20 mouse cellular contexts compared by ENCODE assay signal in the genomic region with DNA sequence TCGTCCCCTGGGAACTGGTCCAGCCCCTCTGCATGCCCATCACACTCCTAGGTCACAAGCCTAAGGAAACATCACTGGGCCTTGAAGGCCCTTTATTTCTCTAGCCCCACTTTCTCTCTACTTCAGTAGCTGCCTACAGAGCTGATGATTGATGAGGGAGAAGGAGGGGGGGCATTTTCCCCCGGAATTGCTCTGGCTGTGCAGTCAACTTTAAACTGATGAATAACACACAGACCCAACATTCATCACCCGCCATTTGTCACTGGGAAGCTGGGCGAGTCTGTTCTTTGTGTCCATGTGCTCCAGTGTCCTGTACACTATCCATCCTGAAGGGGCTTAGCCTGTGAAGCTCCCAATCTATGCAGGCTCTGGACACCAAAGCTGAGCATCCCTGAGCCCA.
A peak's percentile ranks its signal among the peaks of the same experiment; 100 is the strongest.
DNase-seq lines count a peak whose midpoint lies in the region; ATAC-seq and TF ChIP-seq lines count a peak whose summit lies in the region.
"Had no signal": no experiment of that assay in that cellular context is flagged by ENCODE, and none has a peak within 500 bp of the region (broad histone marks: within the 10 kb centered on the region; RNA-seq: fewer than 3 reads in every experiment).

No protein-coding gene starts in this region.

- WGBS in midbrain, postnatal 0 days: 48% methylated on average over 4 of the region's 4 CpGs
- WGBS in midbrain, embryonic 15.5 days: 64% methylated on average over 4 of the region's 4 CpGs
- WGBS in hindbrain, embryonic 10.5 days: 27% methylated on average over 4 of the region's 4 CpGs
- 21% methylated on average over 4 of the region's 4 CpGs for WGBS in hindbrain, postnatal 0 days

- peak; percentile 32 for DNase-seq in midbrain, postnatal 0 days (ENCODE audit: low spot score)
- peak; percentile 60 for DNase-seq in hindbrain, embryonic 10.5 days (ENCODE audit: low spot score)
- DNase-seq in hindbrain, postnatal 0 days (ENCODE audit: low spot score): peak; percentile 53
- DNase-seq in testis, postnatal 14 days (ENCODE audit: low spot score): no peak
- DNase-seq in natural killer cell, adult 2 months (ENCODE audit: low spot score in 2 of 2): no peak
- DNase-seq in frontal cortex, postnatal 36 days (ENCODE audit: low spot score in 2 of 2): no peak
- DNase-seq: adrenal gland, postnatal 36 days; cerebellum, adult 18-20 months; cerebellum, postnatal 25 days; gastrocnemius, postnatal 25 days; heart, postnatal 4 days; lung, adult 18-20 months; thymus, postnatal 36 days had no signal

- H3K4me2 ChIP-seq in midbrain, postnatal 0 days (ENCODE audit: low read depth, low read length, poor library complexity, severe bottlenecking): no peak overlapping the region
- no peak overlapping the region for H3K4me2 ChIP-seq in midbrain, embryonic 15.5 days
- no peak overlapping the region for H3K4me2 ChIP-seq in hindbrain, postnatal 0 days (ENCODE audit: low read depth, low read length)
- H3K4me2 ChIP-seq: embryonic facial prominence, embryonic 12.5 days; forebrain, embryonic 13.5 days; heart, embryonic 15.5 days; liver, embryonic 11.5 days had no signal

- no peak for TF ChIP-seq CTCF in midbrain, postnatal 0 days (IDR thresholded peaks at IDR 0.05)
- TF ChIP-seq CTCF in hindbrain, postnatal 0 days (IDR thresholded peaks at IDR 0.05; ENCODE audit: low read depth): no peak

- H3K27me3 ChIP-seq in midbrain, postnatal 0 days (ENCODE audit: insufficient read depth, low read length): no peaks in the 10 kb centered on the region
- H3K27me3 ChIP-seq in midbrain, embryonic 15.5 days (replicated peaks): no peaks in the 10 kb centered on the region
- peaks cover 3% of the 10 kb centered on the region; the same call in 1 of the 2 replicates for H3K27me3 ChIP-seq in hindbrain, embryonic 10.5 days (ENCODE audit: insufficient read depth, poor library complexity, severe bottlenecking)
- H3K27me3 ChIP-seq in hindbrain, postnatal 0 days (ENCODE audit: insufficient read depth, low read length): no peaks in the 10 kb centered on the region
- H3K27me3 ChIP-seq: embryonic facial prominence, embryonic 12.5 days; forebrain, embryonic 13.5 days; heart, embryonic 15.5 days had no signal

- H3K4me1 ChIP-seq in midbrain, postnatal 0 days (ENCODE audit: insufficient read depth, low read length): no peaks in the 10 kb centered on the region
- H3K4me1 ChIP-seq in midbrain, embryonic 15.5 days: no peaks in the 10 kb centered on the region
- peaks cover 30% of the 10 kb centered on the region for H3K4me1 ChIP-seq in hindbrain, embryonic 10.5 days (replicated peaks)
- H3K4me1 ChIP-seq in hindbrain, postnatal 0 days (ENCODE audit: insufficient read depth, low read length): no peaks in the 10 kb centered on the region
- H3K4me1 ChIP-seq: embryonic facial prominence, embryonic 12.5 days had no signal

- no peak overlapping the region for H3K9ac ChIP-seq in midbrain, postnatal 0 days (replicated peaks; ENCODE audit: low read length, poor library complexity, severe bottlenecking)
- no peak overlapping the region for H3K9ac ChIP-seq in midbrain, embryonic 15.5 days
- H3K9ac ChIP-seq in hindbrain, postnatal 0 days (replicated peaks; ENCODE audit: low read length): no peak overlapping the region
- H3K9ac ChIP-seq: embryonic facial prominence, embryonic 12.5 days; forebrain, embryonic 13.5 days; heart, embryonic 15.5 days had no signal

- H3K27ac ChIP-seq in midbrain, postnatal 0 days (ENCODE audit: low read depth, low read length): no peak overlapping the region
- H3K27ac ChIP-seq in midbrain, embryonic 15.5 days: no peak overlapping the region
- peak overlapping the region; percentile 73 for H3K27ac ChIP-seq in hindbrain, embryonic 10.5 days
- H3K27ac ChIP-seq in hindbrain, postnatal 0 days: peak overlapping the region; percentile 32; the same call in 1 of the 2 replicates
- H3K27ac ChIP-seq: embryonic facial prominence, embryonic 12.5 days; forebrain, embryonic 13.5 days; heart, embryonic 15.5 days had no signal

- no peaks in the 10 kb centered on the region for H3K36me3 ChIP-seq in midbrain, postnatal 0 days (ENCODE audit: insufficient read depth, low read length)
- H3K36me3 ChIP-seq in midbrain, embryonic 15.5 days (replicated peaks): no peaks in the 10 kb centered on the region
- no peaks in the 10 kb centered on the region for H3K36me3 ChIP-seq in hindbrain, embryonic 10.5 days
- no peaks in the 10 kb centered on the region for H3K36me3 ChIP-seq in hindbrain, postnatal 0 days (ENCODE audit: insufficient read depth, low read length)
- H3K36me3 ChIP-seq: embryonic facial prominence, embryonic 12.5 days; heart, embryonic 15.5 days had no signal

- H3K4me3 ChIP-seq in midbrain, postnatal 0 days (ENCODE audit: low read depth, low read length): no peak overlapping the region
- H3K4me3 ChIP-seq in midbrain, embryonic 15.5 days: no peak overlapping the region
- no peak overlapping the region for H3K4me3 ChIP-seq in hindbrain, embryonic 10.5 days
- H3K4me3 ChIP-seq in hindbrain, postnatal 0 days (ENCODE audit: low read length): no peak overlapping the region
- H3K4me3 ChIP-seq: embryonic facial prominence, embryonic 12.5 days; erythroblast, embryonic 14.5 days; forebrain, embryonic 13.5 days; heart, embryonic 15.5 days had no signal

- no peak for ATAC-seq in midbrain, postnatal 0 days (ENCODE audit: low FRiP score)
- ATAC-seq in midbrain, embryonic 15.5 days (replicated peaks): no peak
- peak; percentile 47 for ATAC-seq in hindbrain, postnatal 0 days
- ATAC-seq: forebrain, embryonic 13.5 days; intestine, embryonic 16.5 days had no signal

- H3K9me3 ChIP-seq in midbrain, postnatal 0 days (ENCODE audit: low read length): no peaks in the 10 kb centered on the region
- no peaks in the 10 kb centered on the region for H3K9me3 ChIP-seq in midbrain, embryonic 15.5 days
- no peaks in the 10 kb centered on the region for H3K9me3 ChIP-seq in hindbrain, embryonic 10.5 days
- no peaks in the 10 kb centered on the region for H3K9me3 ChIP-seq in hindbrain, postnatal 0 days (ENCODE audit: low read length)
- H3K9me3 ChIP-seq: embryonic facial prominence, embryonic 12.5 days; forebrain, embryonic 13.5 days; heart, embryonic 15.5 days had no signal

Comparison
In these comparisons a context has a peak if more than half of its experiments do, and no peak if none do; other contexts are left out.
1. DNase-seq: peak in midbrain, postnatal 0 days (single experiment), hindbrain, embryonic 10.5 days (single experiment) and hindbrain, postnatal 0 days (single experiment); none in testis, postnatal 14 days (single experiment), natural killer cell, adult 2 months (0 of 2) and frontal cortex, postnatal 36 days (0 of 2).
2. H3K27ac ChIP-seq: peak in hindbrain, embryonic 10.5 days (single experiment) and hindbrain, postnatal 0 days (single experiment); none in midbrain, postnatal 0 days (single experiment) and midbrain, embryonic 15.5 days (single experiment).